Mouse (Mus musculus) brain, adult 2 months (tissue): ENCODE results near the gene Kctd17.

Experiments
- DNase-seq: peaks from one replicate; pipeline ENCODE4 v3.0.0; 2011; ENCODE audit warnings: low read depth, low spot score

Kctd17 gene

DNA sequence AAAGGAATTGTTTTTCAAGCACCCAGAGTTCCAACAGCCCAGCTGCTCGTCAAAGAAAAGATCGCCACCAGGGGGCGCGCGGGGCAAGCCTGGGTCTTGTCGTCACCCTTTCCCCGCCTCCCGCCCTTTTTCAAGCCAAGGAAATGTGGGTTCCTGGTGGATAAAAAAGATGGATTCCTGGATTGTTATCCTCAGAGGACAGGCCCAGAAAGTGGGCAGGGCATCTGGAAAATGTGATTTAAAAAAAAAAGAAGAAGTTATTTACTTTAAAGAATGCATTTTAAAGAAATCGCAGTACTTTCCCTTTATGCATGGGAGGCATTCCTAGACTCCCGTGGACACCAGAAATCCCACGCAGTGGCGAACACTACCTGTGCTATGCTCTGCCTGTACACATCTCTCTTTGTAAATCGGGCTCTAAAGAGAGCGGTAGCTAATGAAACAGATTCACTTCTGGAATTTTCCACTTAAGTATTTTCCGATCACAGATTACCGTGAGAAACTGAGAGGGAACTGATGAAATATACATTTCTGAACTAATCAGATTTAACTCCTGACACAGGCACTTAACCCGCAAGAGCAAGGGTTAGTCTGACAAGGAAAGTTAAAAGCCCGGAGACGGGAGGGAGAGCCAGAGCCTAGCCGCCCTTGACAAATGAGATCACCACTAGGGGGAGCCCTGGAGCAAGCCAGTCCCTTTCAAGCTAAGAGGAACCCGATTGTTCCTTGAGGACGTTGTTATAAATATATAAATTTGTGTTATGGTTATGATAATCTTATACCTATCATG, 19.6 kb downstream of the Kctd17 start:
- DNase-seq, result peak; percentile 94

DNA sequence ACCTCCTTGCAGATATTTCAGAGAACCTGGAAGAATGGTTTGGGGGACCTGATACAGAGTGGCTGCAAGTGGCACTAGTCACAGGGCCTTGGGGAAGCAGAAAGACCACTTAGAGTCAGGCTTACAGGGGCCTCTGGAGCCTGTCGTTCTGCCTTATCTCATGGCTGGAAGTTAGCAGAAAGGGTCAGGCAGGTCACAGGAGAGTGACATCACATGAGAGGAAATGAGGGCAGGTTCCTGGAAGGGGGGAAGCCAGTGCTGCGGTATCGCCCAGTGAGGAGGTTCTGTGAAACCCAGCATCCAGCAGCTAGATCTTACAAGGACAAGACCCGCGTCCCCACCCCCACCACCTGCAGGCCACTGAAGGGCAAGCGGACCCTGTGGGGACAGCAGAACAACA, 20.8 kb downstream of the Kctd17 start:
- DNase-seq, result no peak

GRCm38 (mm10) chr15:78449694-78450418, 21.5 kb downstream of the Kctd17 start:
- peak; percentile 91 for DNase-seq

- no peak for DNase-seq
Measured at GRCm38 (mm10) chr15:78450419-78450768, 22.0 kb downstream of the Kctd17 start.

DNA sequence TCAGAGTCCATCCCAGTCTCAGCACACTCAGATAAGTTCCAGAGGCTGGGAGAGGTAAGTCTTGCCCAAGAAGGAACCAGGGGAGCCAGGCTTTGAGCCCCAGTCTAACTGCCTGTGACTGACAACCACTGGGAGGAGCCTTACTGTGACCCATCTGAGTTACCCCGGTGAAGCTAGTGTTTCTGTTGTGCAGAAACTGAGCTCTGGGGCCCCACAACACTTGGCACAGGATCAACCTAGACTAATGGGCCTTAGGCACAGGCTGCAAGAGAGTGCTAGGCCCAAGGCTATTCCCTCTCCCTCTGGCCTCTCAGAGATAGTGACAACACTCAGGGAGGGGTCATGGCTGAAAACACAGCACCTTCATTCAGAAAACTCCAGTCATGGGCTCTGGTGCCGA, 22.8 kb downstream of the Kctd17 start:
- DNase-seq, result no peak

- no peak for DNase-seq
Measured at GRCm38 (mm10) chr15:78452929-78453328, 24.6 kb downstream of the Kctd17 start.

GRCm38 (mm10) chr15:78455168-78455567, 26.8 kb downstream of the Kctd17 start:
- DNase-seq, result no peak

DNA sequence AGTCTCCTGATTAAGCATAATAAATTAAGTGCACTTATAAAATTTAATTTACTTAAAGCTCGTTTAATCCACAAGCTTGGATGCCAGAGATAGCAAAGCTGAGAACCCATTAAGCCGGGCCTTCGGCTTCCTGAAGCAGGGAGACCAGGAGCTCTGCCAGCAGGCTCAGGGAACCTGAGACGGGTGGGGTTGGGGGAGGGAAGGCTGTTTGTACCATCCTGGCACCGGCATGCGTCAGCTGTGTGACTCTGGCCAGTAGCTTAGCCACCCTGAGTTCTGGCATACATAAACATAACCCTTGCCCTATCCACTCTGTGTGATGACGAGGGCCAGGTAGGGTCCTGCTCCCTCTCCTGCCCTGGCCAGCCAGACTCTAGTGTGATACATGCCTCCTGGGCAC, 27.7 kb downstream of the Kctd17 start:
- DNase-seq, result no peak

GRCm38 (mm10) chr15:78457193-78457592, 28.8 kb downstream of the Kctd17 start:
- DNase-seq, result no peak

DNA sequence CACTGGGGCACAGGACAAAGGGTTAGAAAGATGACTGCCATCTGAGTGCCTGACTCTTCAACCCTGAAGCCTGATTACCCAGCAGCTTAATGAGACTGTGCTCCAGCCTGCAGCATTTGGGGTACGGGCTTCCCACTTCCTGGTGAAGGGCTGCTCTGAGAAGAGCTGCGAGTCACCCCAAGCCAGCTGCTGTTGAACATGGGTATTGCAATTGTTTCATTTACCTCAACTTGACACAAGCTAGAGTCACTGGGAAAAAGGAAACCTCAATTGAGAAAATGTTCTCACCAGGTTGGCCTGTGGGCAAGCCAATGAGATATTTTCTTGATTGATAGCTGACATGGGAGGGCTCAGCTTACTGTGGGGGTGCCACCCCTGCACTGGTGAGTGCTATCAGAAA, 34.6 kb downstream of the Kctd17 start:
- DNase-seq, result no peak

DNA sequence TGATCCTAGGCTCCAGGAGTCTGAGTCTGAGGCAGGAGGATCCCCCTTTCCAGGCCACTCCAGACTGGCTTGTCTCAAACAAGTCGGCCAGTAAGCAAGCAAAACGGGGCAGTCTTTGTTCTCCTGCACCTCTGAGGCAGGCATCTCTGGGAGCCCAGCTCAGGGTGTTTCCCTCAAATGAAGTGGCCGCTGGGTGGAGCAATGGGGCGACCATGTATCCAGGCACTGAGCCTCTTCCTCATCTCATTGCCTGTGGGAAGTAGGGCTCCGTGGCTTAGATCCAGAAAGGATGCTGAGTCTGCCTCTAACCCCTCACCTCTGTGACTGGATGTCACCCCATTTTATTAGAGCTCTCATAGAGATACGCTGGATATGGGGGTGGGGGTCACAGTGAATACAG, 38.4 kb downstream of the Kctd17 start:
- no peak for DNase-seq

DNA sequence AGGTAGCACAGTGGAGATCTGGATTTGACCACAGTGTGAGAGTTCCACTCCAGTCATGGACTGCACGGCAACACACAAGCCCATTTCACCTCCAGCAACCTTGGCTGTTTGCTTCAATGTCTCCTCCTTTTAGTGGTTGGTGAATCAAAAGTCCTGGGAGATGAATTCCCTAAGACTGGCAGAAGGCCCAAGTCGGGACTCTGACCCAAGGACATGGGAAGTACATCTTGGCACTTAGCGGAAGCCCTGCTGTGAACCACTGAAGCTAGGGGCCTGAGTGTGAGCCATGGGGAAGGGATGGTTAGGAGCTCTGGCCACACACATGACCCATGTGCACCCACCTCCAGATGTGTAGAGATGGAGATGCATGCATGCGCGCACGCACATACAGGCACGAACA, 39.2 kb downstream of the Kctd17 start:
- no peak for DNase-seq

- no peak for DNase-seq
Measured at GRCm38 (mm10) chr15:78468379-78468937, 40.1 kb downstream of the Kctd17 start, which contains the start of gene Tmprss6. Gene Tmprss6 (minus strand): TSS chr15:78468634.

DNA sequence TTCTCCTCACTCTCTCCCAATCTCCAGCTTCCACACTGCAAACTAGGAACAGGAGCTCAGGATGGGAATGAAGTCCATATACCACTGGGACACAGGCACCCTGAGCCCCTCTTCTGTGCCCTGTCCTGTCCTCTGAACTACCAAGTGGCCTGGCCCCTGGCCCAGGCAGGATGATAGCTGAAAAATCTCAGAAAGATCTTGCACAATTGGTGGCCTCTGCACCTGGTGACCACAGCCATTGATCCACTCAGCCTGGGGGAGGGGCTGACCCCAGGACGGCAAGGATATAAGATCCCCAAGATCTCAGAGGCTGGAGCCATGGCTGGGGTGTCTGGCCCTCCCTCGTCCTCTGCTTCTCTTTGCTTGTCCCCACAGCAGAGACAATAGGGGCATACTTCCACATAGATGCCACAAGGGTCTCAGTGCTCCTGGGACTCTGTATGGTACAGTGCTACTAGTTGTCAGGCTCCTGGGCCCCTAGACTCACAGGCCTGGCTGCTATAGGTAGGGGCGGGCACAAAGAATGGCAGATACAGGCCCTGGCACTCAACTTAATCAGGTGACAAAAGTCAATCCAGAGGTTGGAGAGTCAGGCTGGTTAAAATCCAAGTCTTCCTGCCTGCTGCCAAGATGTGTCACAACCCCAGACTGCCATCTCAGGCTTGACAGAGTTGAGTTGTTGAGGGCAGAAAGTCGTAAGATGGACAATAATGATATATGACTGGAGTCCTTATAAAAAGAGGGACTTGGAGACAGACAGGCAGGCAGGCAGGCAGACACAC, 42.3 kb downstream of the Kctd17 start:
- no peak for DNase-seq

- no peak for DNase-seq
Measured at GRCm38 (mm10) chr15:78471902-78472301, 43.5 kb downstream of the Kctd17 start.

DNA sequence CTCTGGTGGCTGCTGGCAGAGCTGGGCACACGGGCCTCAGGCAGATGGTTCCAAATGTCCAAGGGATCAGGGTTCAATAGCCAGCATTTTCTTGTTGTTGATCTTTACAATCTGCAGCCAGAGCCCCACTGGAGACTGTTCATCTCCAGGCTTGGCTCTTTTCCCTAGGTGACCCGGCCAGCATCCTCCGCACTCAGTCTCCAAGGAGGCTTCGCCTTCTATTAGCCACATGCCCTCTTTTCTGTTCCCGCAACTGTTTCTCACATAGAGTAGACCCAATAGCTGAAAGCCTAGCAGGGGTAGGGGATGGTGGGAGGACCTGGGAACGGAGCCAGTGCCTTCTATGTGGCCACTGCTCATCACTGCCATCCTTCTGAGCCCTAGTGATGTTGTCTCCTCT, 45.1 kb downstream of the Kctd17 start:
- peak; percentile 25 for DNase-seq

- peak; percentile 59 for DNase-seq
Measured at GRCm38 (mm10) chr15:78475604-78476031, 47.3 kb downstream of the Kctd17 start.

- no peak for DNase-seq
Measured at GRCm38 (mm10) chr15:78476878-78477277, 48.5 kb downstream of the Kctd17 start.

- DNase-seq, result no peak
Measured at GRCm38 (mm10) chr15:78478073-78478472, 49.7 kb downstream of the Kctd17 start.

GRCm38 (mm10) chr15:78479470-78479869, 51.1 kb downstream of the Kctd17 start:
- peak; percentile 30 for DNase-seq

- DNase-seq, result no peak
Measured at GRCm38 (mm10) chr15:78480111-78480510, 51.7 kb downstream of the Kctd17 start.

DNA sequence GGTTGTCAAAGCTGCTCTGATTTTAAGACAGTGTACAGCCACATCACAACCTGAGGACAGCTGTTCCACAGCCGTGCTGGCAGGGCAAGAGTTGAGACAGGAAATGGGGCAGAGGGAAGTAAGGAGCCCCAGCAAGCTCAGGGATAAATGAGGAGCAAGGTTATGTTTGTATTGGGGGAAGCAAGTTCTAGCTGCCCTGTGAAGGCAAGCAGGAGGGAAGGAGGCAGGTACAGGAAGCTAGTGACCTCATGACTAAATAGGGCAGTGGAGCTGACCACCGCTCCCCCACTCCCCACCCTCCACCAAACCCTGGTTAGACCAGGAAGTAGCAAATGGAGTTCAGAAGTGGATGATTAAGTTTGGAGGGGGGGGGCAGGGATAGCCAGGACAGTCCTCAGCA, 52.6 kb downstream of the Kctd17 start:
- DNase-seq, result no peak
